Mouse (Mus musculus): ENCODE measurements around the gene Tgfbr3.

- TF ChIP-seq CTCF (IDR thresholded peaks at IDR 0.05; ENCODE audit: insufficient read depth, low read depth, low read length), result no peak
- no peak for TF ChIP-seq POLR2A (IDR thresholded peaks at IDR 0.05; ENCODE audit: insufficient read depth, low read depth, low read length)
These were observed 148.1 kb downstream of the Tgfbr3 start for GRCm38 (mm10) chr5:107141375-107141774.

Data from olfactory bulb, adult 2 months (tissue).